Mouse (Mus musculus) layer of hippocampus, postnatal 10 days (tissue): ENCODE measurements around the gene Mrpl44. TPM values are rescaled to one million over a fixed set of nuclear protein-coding genes. Genes with fewer than 3 reads are reported as not detected.

ENCODE experiments used
- DNase-seq, 2 experiments: peaks; one replicate each; pipeline ENCODE4 v3.0.0; 2021; ENCODE audit warnings: low spot score in 2 of 2
- total RNA-seq, 2 experiments: library from RNA; stranded (reverse); gene quantifications; 2 replicates each; pipeline ENCODE4 v1.2.3; 2021

The Mrpl44 gene
- total RNA-seq, 2 experiments from 2014 or later, result 21.8 to 22.5 TPM

DNA sequence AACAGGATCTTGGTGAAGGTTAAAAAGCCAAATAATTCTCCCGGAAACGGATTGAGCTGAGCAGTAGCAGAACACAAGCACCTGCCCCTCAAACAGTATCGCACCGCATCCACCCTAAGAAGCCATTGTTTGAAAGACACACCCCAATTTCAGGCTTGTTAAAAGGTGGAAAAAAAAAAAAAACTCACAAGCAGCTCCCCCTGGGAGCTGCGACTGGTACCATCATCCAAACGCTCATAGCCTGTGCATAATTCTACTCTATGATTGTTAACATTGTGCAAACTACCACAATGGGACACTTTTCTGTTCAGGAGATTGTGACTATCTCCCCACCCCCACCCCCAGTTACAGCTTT is 13.9 kb upstream of the Mrpl44 start:
- DNase-seq, result no peak

DNA sequence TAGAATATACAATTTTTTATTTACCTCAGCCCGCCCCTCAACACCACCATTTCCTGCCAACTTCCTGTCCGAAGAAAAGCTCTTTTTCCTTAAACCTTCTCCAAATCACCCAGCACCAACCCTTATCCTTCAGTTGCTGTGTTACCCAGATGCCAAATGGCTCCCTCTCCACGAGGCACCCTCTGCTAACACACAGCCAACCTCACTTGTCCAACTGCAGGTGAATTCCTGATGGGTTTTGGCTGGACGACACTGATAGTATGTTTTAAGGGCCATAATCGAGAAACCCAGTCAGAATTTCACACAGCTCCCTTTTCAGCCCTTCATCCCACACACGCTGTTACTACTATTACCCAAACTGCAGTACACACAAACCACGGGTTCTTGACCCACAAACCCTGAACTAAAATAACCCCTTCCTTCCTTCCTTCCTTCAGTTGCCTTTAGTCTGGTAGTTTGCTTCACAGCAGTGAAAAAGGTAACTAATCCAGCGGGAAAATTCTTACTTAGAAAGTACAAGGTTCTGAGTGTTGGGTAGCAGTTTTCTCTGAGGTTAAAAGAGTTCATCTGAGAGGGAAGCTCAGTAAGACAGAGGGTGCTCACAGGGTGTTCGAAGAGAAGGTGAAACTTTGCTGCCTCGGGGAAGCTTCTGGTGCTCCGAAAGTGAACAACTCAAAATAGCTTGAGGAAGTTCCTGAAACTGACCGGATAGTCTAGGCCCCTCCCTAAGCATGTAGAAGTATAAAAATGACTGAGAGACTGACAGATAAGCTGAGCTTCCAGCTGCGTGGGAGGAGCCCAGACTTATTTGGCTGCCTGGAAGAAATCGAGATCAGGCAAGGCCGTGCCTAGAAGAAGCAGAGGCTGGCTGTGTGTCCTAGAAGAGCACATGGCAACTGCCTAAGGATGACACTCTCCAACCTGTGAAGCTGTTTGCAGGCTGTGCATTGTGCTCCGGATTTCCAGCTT is 13.3 kb upstream of the Mrpl44 start:
- DNase-seq, result no peak

DNA sequence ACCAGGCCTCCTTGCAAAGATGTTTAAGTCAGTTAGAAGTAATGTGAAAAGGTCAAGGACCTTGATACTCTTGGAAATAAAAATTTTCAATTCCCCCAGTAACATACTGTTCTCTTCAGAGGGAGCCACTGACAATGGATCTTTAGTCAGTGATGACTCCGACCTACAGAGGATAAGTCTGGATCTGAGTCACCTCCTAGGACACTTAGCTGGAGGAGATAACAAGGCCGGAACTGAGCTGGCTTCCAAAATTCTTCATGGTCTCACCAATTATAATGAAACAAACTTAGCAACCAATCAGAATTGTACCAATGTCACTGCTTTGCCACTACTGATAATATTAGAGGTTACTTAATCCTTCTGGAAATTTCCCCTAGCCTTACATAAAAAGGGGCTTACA is 11.8 kb upstream of the Mrpl44 start:
- no peak for DNase-seq

DNA sequence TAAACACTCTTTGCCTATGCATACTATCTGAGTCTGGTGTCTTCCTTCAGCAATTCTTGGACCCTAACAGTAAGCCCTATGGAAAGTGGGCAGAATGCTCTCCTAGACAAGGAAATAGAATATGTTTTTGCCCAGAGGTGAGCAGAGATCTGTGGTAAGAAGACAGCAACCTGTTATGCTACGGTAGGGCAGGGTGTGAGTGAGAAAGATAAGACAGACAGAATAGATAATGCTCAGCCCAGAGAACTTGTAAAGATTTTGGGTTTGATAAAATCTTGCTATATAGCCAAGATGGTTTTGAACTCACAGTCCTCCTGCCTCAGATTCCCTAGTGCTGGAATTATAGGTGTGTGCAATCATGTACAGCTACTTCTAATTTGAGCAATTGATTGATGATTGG is 11.3 kb upstream of the Mrpl44 start:
- no peak for DNase-seq

DNA sequence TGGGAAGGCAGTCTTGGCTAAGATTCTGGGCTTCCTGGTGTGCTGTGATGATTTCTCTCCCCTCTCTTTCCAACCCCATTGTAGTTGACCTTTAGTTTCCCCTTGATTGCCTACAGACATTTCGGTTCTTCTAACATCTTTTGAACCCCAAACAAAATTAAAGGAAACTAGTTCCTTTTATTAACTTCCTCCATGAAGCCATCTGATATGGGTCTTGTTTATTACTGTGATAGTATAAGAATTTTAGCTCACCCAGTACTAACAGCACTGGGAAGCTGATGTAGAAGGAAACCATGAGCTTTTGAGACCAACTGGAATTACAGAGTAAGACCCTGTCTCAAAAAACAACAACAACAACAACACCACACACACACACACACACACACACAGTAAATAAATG is 7.6 kb upstream of the Mrpl44 start:
- DNase-seq, result no peak

DNA sequence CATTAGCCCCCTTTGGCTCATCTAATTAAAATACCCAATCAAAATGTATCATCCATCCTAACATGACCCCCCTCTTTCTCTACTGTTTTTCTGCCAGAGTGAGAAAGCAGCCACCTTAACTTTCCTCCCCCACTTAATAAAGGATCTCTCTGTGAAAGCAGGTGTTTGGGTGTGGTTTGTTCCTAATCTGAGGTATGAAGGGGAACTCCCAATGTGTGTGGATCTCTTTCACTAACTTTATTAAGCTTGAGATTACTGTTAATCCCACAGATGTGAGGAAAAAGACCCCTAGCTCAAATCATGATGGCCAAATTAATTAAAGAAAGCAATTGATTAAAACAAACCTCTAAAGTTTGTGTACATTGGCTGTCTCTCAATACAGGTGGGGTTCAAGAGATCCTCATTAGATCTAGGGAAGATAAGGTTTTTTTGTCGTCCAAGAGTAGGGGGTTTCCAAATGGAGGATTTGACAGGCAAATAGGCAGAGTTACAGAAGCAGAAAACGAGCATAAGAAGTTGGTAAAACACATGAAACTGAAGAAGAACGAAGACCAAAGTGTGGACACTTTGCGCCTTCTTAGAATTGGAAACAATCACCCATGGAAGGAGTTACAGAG is 1.5 kb upstream of the Mrpl44 start:
- DNase-seq, result no peak

DNA sequence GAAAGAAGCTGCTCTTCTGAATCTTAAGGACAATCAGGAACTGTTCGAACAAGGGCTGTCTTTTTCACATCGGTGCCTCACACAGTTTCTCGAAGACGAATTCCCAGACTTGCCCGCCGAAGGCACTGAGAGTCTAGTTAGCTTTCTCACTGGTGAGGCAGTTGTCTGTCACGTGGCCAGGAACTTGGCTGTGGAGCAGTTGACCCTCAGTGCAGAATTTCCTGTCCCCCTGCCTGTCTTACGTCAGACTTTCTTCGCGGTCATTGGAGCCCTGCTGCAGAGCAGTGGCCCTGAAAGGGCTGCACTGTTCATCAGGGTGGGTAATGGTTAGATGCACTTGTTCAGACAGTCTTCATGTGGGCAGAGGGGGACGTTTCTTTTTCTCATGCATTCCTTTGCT is 2.2 kb downstream of the Mrpl44 start:
- DNase-seq, result no peak

DNA sequence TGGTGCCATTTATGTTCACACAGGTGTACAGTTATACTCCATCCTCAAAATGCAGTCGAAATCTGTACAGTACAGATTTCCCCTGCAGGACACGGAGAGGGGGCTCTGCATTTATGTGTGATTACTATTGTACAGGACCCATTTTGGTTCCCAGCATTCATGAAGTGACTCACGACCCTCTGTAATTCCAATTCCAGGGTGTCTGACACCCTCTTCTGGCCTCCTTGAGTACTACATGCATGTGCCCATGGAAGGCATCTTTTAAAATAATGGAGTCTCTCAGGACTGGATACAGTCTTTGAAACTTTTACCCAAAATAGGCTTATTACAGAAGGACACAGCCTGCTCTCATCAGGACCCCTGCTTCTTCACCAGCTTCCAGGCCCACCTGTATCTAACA is 6.6 kb downstream of the Mrpl44 start:
- no peak for DNase-seq

DNA sequence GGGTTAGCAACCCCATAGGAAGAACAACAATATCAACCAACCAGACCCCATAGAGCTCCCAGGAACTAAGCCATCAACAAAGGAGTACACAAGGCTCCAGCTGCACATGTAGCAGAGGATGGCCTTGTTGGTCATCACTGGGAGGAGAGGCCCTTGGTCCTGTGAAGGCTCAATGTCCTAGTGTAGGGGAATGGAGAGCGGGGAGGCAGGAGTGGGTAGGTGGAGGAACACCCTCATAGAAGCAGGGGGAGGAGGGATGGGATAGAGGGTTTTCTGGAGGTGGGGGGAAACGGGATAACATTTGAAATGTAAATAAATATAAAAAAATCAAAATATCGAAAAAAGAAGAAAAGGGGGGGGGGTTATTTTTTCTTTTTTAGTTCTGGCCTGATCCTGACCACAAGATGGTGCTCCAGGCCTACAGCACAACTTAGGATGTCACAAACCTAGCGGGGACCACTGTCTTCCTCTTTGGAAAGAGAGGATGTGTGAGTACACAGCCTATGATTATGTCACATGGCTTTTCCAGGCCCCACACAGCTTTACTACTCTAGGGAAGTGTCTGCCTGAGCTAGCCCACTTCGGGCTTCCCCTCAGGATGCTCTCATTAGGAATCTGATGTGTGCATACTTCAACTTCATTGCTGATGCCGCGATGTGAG is 10.6 kb downstream of the Mrpl44 start:
- DNase-seq, result peak; percentile 54 to 62

DNA sequence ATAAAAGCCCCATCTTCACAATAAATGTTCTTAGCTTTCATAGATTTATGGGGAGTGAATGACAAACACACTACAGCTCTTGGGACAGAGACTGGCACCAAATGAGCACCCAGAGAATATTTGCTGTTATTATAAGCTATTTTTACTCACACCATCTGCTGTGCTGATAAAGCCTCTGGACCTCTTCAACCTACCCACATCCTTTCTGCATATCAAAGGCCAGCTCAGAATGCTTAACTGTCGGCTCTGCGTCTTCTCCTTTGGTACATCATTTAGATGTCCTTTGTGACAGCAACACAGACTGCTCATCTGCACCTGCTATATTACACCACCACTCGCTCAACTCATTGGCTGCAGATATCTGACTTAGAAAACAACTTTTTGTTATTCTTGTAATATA is 21.3 kb downstream of the Mrpl44 start:
- no peak for DNase-seq

DNA sequence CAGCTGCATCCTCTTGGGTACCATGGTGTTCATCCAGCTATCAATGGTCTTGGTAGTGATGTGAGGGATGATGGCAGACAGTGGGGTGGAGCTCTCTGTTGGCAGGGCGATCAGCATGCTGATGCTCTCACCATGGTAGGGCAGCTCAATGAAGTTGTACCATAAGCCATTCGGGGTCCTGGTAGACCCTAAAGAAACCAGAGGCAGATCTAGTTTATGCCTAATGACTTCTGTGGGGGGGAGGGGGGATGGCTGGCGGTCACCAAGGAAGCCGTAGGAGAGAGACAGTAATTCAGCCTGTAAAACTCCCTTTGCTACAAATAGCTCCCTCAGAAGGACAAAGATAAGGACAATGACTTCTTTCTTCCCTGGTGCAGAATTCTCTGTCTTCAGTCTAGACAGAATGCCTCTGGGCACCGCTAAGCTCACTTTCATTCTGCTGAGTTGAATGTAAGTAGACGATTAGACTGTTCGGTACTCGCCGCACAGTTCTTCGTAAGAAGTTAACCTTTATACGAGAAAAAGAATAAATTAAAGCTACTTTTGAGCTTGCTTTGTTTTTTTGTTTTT is 27.1 kb downstream of the Mrpl44 start:
- no peak for DNase-seq

DNA sequence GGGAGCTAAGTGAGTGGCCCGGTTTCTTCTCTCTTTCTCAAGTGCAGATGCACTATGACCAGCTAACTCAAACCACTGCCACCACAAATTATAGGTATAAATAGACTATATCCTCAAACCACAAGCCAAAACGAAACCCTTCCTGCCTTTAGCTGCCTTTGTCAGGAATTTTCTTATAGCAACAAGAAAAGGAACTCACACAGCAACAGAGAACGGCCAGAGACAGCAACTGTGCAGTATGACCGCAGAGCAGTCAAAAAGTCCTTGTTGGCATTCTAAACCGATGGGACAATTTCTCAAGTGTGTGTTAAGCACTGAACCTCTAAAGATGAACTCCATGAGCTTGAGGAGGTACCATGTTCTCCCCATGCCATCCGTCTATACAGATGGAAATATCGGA is 27.8 kb downstream of the Mrpl44 start:
- no peak for DNase-seq

DNA sequence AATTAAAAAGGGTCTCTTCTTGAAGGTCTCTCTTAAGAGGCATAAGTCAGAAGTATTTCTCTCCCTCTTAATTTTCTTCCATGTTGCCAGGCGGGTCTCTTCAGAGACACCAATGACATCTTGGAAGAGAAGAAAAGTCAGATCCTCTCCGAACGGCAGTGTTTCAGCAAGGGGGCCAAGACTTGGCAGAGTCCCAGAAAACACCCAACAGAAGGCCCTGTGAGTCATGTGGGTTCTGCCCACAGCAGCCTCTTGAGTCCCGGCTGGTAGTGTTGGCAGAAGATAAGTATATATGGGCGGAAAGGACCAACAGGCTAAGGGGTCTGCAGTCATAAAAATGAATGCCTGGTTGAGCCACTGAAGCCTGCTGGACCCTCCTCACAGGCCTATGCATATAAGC is 31.0 kb downstream of the Mrpl44 start:
- peak in 1 of 2 experiments; percentile 42 for DNase-seq

DNA sequence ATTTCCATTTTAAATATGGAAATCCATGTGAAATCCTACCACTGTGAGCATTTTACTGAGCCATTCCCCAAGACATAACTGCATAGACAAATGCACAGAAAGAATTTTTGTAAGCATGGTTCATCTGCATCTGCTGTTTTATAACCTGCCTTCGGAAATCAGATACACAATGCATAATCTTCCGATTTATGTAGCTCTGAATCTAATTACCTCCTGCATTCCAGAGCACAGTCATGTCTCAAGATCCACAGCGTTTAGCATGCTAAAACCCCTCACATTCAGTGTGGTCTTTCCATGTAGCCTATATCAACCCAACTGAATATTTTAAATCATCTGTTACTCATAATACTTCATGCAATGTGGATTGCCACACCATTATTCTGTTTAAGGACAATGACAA is 33.6 kb downstream of the Mrpl44 start:
- DNase-seq, result no peak

DNA sequence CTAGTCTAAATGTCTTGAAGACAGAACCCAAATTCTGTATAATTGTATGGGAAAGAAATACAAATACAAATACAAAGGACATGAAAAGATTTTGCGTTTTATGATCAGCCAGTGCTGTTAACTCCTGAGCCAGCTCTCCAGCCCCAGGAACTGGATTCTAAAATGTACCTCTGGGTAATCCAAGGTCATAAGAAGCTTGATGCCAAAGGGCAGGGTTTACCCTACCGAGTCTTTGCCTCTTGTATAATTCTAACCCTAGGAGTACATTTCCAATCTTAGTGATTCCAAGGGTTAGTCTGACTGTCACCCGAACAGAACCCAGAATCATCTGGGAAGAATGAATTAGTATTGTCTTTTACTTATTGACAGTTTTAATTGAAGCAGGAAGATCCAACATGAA is 39.6 kb downstream of the Mrpl44 start:
- DNase-seq, result no peak

DNA sequence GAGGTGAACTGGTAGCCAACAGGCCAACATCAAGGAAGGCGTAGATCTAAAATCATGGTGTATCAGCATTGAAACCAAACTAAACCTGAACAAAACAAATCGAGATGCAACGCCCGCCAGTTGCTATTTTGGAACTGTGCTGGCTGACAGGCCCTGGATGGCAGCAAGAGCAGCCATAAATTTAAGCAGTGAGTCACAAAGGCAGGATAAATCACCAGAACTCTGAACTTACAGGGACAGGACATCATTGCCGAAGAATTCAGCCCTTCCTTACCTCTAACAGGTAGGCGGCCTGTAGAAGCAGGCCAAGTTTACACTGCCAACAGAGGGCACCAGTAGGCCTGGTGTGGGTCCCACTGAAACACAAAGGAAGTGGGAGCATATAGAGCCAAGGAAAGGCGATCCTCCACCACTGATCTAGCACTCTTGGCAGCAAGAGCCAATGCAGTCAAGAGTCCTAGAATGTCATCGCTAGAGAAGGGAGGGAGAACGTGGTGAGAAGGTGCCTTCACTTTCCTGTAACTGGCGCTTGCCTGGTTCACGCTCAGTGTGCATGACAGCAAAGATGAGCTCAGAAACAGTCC is 43.6 kb downstream of the Mrpl44 start:
- no peak for DNase-seq

DNA sequence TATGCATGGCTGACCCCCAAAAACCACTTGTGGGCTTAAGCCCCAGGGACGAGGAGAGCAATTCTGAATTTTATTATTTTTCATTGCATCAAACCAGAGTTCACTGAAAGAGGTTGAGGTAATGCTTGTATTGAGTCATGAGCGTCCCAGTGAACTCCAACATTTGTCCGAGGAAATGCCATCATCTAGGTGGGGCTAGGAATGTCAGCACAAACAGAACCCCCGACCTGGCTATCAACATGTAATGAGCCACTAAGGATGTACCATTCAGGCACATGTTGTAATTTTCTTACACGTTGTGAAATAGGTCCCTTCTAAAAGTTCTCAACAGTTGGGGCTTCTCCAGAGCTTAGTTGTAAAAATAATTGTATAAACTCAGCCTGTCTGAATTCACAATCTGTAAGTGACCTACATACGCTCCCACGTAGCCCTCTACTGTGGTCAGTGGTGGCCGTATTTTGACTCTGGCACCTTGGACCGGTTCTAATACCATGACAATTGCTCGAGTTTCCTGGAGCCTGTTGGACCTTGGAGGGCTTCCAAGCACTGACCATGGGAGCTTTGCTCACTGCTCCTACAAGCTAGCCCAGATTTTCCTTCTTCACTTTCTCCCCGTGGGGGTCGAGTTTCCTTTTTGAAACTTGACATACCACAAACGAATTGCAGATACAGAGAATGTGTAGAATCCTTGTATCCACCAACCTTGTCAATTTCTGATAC is 47.1 kb downstream of the Mrpl44 start:
- DNase-seq, result peak; percentile 51 to 57

DNA sequence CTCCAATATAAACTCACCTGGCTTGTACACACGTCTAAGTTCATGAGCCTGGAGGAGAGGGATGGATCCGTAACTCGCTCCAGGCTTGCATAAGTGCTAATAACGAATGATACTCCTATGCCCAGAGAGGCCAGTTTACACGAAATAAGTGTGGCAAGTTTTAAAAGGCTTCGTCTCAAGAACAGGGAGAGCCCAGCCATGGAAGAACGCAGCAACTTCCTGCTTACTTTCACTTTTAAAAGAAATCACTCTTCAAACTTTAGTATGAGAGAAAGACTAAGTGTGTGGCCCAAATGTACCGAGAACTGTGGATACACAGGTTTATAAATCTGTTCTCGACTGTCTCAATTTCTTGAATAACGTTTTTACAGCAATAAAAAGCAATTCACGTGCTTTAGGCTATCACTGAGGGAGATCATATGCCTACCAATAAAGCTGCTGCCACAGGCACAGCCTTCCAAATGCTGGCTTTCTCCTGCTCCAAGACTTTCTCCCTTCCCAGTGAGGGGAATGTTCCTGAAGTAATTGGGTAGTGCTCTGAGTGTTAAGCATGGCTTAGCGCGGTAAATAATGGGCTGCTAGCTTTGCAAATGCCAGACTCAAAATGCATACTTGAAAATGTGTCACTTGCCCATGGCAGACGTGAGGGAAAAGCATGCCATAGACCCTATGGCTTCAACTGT is 48.3 kb downstream of the Mrpl44 start:
- DNase-seq, result no peak
